16 mouse cellular contexts compared by ENCODE assay signal in the genomic region with DNA sequence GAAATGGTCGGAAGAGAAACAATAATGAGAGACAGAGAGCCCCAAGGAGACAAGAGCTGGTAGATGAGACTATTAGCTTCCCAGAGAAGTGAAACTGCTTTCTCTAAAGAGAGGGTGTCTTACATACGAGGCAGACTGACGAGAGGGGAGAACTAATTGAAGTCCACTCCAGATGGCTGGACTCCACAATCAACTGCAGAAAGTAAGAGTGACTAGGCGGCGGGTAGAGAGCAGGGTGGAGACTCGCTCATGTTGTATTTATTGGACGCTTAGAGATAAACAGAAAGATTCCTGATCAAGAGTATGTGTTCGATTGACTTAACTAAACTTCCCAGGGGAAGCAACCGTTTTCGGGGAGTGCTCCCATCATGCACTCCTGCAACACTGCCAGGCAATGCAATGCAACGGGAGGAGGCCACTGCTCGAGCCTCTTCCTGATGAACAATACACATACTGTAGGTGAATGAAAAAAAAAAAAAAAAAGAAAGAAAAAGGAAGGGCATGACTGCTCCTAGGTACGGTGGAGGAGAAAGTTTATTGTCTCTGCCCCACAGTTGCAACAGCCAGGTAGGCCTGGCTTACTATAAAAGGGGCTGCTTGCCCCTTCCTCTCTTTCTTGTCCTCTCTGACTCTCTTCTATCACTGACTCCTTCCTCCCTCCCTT. TPM values are rescaled to one million over a fixed set of nuclear protein-coding genes. Genes with fewer than 3 reads are reported as not detected.
DNase-seq lines count a peak whose midpoint lies in the region; ATAC-seq and TF ChIP-seq lines count a peak whose summit lies in the region.
"Had no signal": no experiment of that assay in that cellular context is flagged by ENCODE, and none has a peak within 500 bp of the region (broad histone marks: within the 10 kb centered on the region; RNA-seq: fewer than 3 reads in every experiment).

No protein-coding gene starts in this region.

- H3K4me1 ChIP-seq in thymus, adult 2 months (replicated peaks; ENCODE audit: control insufficient read depth, insufficient read depth, low read length), result peaks cover 12% of the 10 kb centered on the region
- peaks cover 67% of the 10 kb centered on the region for H3K4me1 ChIP-seq in erythroblast, embryonic 14.5 days (ENCODE audit: control insufficient read depth)
- H3K4me1 ChIP-seq in liver, embryonic 15.5 days (replicated peaks), result peaks cover 60% of the 10 kb centered on the region
- no peaks in the 10 kb centered on the region for H3K4me1 ChIP-seq in stomach, postnatal 0 days (replicated peaks; ENCODE audit: control insufficient read depth, insufficient read depth)
- H3K4me1 ChIP-seq: forebrain, embryonic 15.5 days; hindbrain, embryonic 10.5 days; limb, embryonic 13.5 days had no signal

- ATAC-seq in liver, embryonic 15.5 days (ENCODE audit: insufficient read depth), result peak; percentile 76
- no peak for ATAC-seq in stomach, postnatal 0 days (ENCODE audit: low FRiP score, low TSS enrichment)
- ATAC-seq: forebrain, embryonic 15.5 days; Patski had no signal

- TF ChIP-seq CTCF in thymus, adult 2 months (IDR thresholded peaks at IDR 0.05; ENCODE audit: borderline replicate concordance, control insufficient read depth, extremely low read depth, insufficient read depth, low read length, poor library complexity), result no peak
- TF ChIP-seq CTCF in stomach, postnatal 0 days (IDR thresholded peaks at IDR 0.05; ENCODE audit: low read depth), result no peak

- peak overlapping the region; percentile 29; the same call in 1 of the 2 replicates for H3K27ac ChIP-seq in thymus, adult 2 months (ENCODE audit: control insufficient read depth, insufficient read depth, low read length)
- H3K27ac ChIP-seq in liver, embryonic 15.5 days (replicated peaks), result peak overlapping the region; percentile 66
- no peak overlapping the region for H3K27ac ChIP-seq in stomach, postnatal 0 days (replicated peaks)
- H3K27ac ChIP-seq: forebrain, embryonic 15.5 days; heart, embryonic 13.5 days; hindbrain, embryonic 10.5 days; limb, embryonic 13.5 days had no signal

- H3K9ac ChIP-seq in liver, embryonic 15.5 days, result no peak overlapping the region
- no peak overlapping the region for H3K9ac ChIP-seq in stomach, postnatal 0 days (ENCODE audit: low read length)
- H3K9ac ChIP-seq: forebrain, embryonic 15.5 days; heart, embryonic 13.5 days; limb, embryonic 13.5 days had no signal

- H3K9me3 ChIP-seq in erythroblast, embryonic 14.5 days (ENCODE audit: control insufficient read depth, low read length), result no peaks in the 10 kb centered on the region
- no peaks in the 10 kb centered on the region for H3K9me3 ChIP-seq in liver, embryonic 15.5 days (replicated peaks)
- H3K9me3 ChIP-seq in stomach, postnatal 0 days (ENCODE audit: control insufficient read depth, low read length), result no peaks in the 10 kb centered on the region
- H3K9me3 ChIP-seq: forebrain, embryonic 15.5 days; heart, embryonic 13.5 days; hindbrain, embryonic 10.5 days; limb, embryonic 13.5 days had no signal

- no peak overlapping the region for H3K4me3 ChIP-seq in thymus, adult 2 months (ENCODE audit: control insufficient read depth, insufficient read depth, low read length)
- peak overlapping the region; percentile 61 for H3K4me3 ChIP-seq in erythroblast, embryonic 14.5 days (replicated peaks)
- peak overlapping the region; percentile 20 for H3K4me3 ChIP-seq in liver, embryonic 15.5 days (replicated peaks)
- H3K4me3 ChIP-seq in stomach, postnatal 0 days (ENCODE audit: low read depth, low read length), result no peak overlapping the region
- H3K4me3 ChIP-seq: forebrain, embryonic 15.5 days; heart, embryonic 13.5 days; hindbrain, embryonic 10.5 days; limb, embryonic 13.5 days had no signal

- H3K4me2 ChIP-seq in liver, embryonic 15.5 days, result peak overlapping the region; percentile 59
- 0 out of 2 replicates have a peak overlapping the region, but pooled peaks have one; percentile 25 for H3K4me2 ChIP-seq in stomach, postnatal 0 days (replicated peaks; ENCODE audit: low read depth)
- H3K4me2 ChIP-seq: forebrain, embryonic 15.5 days; heart, embryonic 13.5 days; limb, embryonic 13.5 days had no signal

- H3K36me3 ChIP-seq in thymus, adult 2 months (ENCODE audit: control insufficient read depth, insufficient read depth, low read length), result no peaks in the 10 kb centered on the region
- H3K36me3 ChIP-seq in erythroblast, embryonic 14.5 days (ENCODE audit: control insufficient read depth), result no peaks in the 10 kb centered on the region
- H3K36me3 ChIP-seq in liver, embryonic 15.5 days (replicated peaks), result no peaks in the 10 kb centered on the region
- H3K36me3 ChIP-seq in stomach, postnatal 0 days (ENCODE audit: control insufficient read depth, insufficient read depth, low read length), result no peaks in the 10 kb centered on the region
- H3K36me3 ChIP-seq: forebrain, embryonic 15.5 days; heart, embryonic 13.5 days; hindbrain, embryonic 10.5 days; limb, embryonic 13.5 days had no signal

- 76% methylated on average over 13 of the region's 13 CpGs for WGBS in thymus, adult 2 months
- 24% methylated on average over 13 of the region's 13 CpGs for WGBS in liver, embryonic 15.5 days (ENCODE audit: insufficient replicate concordance)
- 65% methylated on average over 13 of the region's 13 CpGs for WGBS in stomach, postnatal 0 days

- no peak for TF ChIP-seq POLR2A in thymus, adult 2 months (IDR thresholded peaks at IDR 0.05; ENCODE audit: control insufficient read depth, extremely low read depth, insufficient read depth, low read length, poor library complexity)

- TF ChIP-seq EP300 in stomach, postnatal 0 days (optimal IDR thresholded peaks at IDR 0.05), result no peak

- DNase-seq in thymus, adult 2 months, result no peak
- no peak for DNase-seq in thymus, postnatal 0 days (ENCODE audit: low spot score)
- no peak for DNase-seq in stomach, postnatal 0 days (ENCODE audit: low spot score)
- no peak for DNase-seq in right cerebral cortex, postnatal 36 days (ENCODE audit: low spot score in 2 of 2)
- DNase-seq in adrenal gland, postnatal 4 days (ENCODE audit: low spot score in 2 of 2), result no peak
- DNase-seq in cerebellum, adult 9-11 months, result no peak
- DNase-seq: cerebellum, postnatal 14 days; right cerebral cortex, adult 18-20 months; thymus, adult 18-20 months had no signal

- no peaks in the 10 kb centered on the region for H3K27me3 ChIP-seq in thymus, adult 2 months (ENCODE audit: control insufficient read depth, insufficient read depth, low read length)
- H3K27me3 ChIP-seq in erythroblast, embryonic 14.5 days (ENCODE audit: control insufficient read depth), result no peaks in the 10 kb centered on the region
- H3K27me3 ChIP-seq in liver, embryonic 15.5 days, result no peaks in the 10 kb centered on the region
- H3K27me3 ChIP-seq in stomach, postnatal 0 days (ENCODE audit: control insufficient read depth, insufficient read depth, low read length), result no peaks in the 10 kb centered on the region
- H3K27me3 ChIP-seq: forebrain, embryonic 15.5 days; heart, embryonic 13.5 days; limb, embryonic 13.5 days; Patski had no signal

RNA-seq across cellular contexts. Expression of a gene that starts 16.6 kb away (rescaled TPM):
- polyA plus RNA-seq in thymus, adult 2 months (2012; rRNA removed), result 7.0 and 7.9 TPM in 2 replicates
- 159 and 167 TPM in 2 replicates for polyA plus RNA-seq in thymus, postnatal 0 days (2015; fragmentation: Nextera tagmentation; extraction: Ambion mirVana)
- 0.12 and 0.59 TPM in 2 replicates for polyA plus RNA-seq in erythroblast, embryonic 14.5 days (2012)
- polyA plus RNA-seq in liver, embryonic 15.5 days (2015; fragmentation: Nextera tagmentation; extraction: Ambion mirVana), result 52.8 and 55.4 TPM in 2 replicates
- polyA plus RNA-seq in stomach, postnatal 0 days (2015; fragmentation: Nextera tagmentation; extraction: Ambion mirVana), result 117 and 118 TPM in 2 replicates
- total RNA-seq in adrenal gland, postnatal 4 days (2021), result 10 to 100 TPM; 87.8 to 90.7 TPM

Comparison
In these comparisons a context has a peak if more than half of its experiments do, and no peak if none do; other contexts are left out.
1. H3K4me3 ChIP-seq: peak in erythroblast, embryonic 14.5 days (single experiment) and liver, embryonic 15.5 days (single experiment); none in thymus, adult 2 months (single experiment) and stomach, postnatal 0 days (single experiment).